Mouse (Mus musculus): Measurements from ENCODE around the gene Wdr43.

DNA sequence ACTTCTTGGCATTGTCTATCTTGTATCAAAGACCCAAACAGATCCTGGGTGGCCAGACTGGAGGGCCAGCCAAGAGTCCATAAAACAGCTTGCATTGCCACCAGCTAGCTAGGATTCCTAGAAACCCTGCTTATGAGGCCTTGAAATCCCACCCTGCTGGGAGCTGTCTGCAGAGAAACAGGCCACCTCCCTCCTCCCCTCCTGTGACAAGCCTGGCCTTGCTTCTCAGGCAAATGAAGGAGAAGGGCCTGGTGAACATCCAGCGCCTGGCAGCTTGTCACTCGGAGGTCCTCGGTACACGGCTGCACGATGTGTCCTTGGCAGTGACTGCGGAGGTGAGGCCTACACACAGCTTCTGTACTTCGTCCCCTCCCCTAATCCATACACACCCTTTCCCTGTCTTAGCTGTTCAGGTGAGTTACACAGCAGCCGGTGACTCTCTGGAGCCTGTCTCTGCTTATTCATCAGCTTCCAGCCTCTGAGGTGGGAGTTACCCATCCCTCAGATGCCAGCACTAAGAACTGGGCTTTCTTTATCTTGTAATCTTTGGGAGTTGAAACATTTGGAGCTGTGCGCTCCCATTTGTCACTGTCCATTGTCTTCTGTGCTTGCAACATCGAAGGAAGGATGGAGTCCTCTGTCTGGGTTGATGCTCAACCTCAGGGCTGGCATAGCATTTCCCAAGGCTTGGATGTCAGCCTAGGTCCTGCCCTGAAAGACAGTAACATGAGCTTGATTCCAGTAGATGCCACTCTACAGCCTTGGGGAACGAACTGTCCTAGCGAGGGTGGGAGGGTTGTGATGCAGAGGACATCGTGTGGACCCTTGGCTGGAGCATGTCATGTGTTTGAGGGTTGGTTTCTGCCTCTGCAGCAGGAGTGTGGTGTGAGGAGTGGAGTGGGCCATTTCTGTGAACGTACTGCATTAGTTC lies 90.1 kb downstream of the Wdr43 start:
- TF ChIP-seq EP300 (IDR thresholded peaks at IDR 0.05; ENCODE audit: low read depth), result no peak
- TF ChIP-seq CTCF (IDR thresholded peaks at IDR 0.05; ENCODE audit: low read depth), result no peak
